Mouse (Mus musculus): ENCODE data around the gene Tmppe. TPM values are rescaled to one million over a fixed set of nuclear protein-coding genes. Genes with fewer than 3 reads are reported as not detected.
"Not testable (repeated sequence)": the region's sequence is repeated elsewhere in the genome, so short reads cannot be mapped to it uniquely, and the experiment has no call there.

Tmppe gene
- total RNA-seq (2014; rRNA removed) = 3.0 and 4.4 TPM in 2 replicates
- polyA plus RNA-seq (2012; rRNA removed) = 2.3 and 3.6 TPM in 2 replicates

DNA sequence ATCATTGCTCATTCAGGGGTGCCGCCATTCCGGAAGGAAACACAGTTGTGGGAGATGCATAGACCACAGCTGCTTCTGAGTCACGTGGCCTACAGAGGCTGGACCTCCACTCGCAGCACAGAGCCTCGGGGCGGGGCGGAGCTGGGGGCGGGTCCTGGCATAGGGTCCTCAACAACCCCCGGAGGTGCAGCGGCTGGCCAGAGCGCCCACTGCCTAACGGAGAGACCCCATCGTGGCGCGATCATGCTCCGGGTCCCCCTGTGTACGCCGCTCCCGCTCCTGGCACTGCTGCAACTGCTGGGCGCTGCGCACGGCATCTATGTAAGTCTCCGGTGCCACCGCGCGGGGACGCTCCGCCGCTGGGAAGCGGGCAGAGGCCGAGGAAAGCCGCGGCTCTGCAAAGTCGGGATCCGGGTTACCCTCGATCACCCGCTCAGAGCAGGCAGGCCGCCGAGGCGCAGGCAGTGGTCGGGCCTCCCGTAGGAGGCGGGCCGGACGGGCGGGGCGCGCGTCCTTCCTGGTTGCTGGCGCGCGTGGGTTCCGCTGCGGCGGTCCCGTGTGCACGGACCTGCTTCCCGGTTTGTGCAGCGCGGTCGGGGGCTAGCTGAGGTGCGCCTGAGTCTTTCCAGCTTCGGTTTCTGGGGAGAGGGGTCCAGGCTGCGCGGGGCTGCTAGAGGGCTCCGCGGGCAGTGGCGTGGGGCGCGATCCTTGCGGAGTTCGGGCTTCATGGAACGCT is at the start of gene Tmppe, which contains the start of gene Glb1:
Gene Tmppe, plus strand, starts transcription at position 157 of the 736 bp plus-strand sequence.
Gene Glb1, plus strand, starts transcription at position 128 of the 736 bp plus-strand sequence.
- DNase-seq (ENCODE audit: extremely low read depth, low read depth, low spot score) = peak; percentile 62
- H3K27ac ChIP-seq (replicated peaks; ENCODE audit: insufficient read depth, low read depth, low read length) = peak within 1 kb of the TSS; percentile 89
- no peaks in the 10 kb centered on the region; the same call in 1 of the 2 replicates for H3K36me3 ChIP-seq (ENCODE audit: control insufficient read depth, insufficient read depth, low read length)
- peak within 1 kb of the TSS; percentile 89 for H3K4me3 ChIP-seq (ENCODE audit: insufficient read depth, low read depth, low read length)
- peaks cover 4% of the 10 kb centered on the region for H3K4me1 ChIP-seq (ENCODE audit: control insufficient read depth, insufficient read depth, low read length)
- peak within 1 kb of the TSS; percentile 92 for H3K9ac ChIP-seq (ENCODE audit: low read depth, low read length)
- H3K27me3 ChIP-seq (ENCODE audit: control insufficient read depth, insufficient read depth, low read length) = no peaks in the 10 kb centered on the region
- under 1% methylated on average over 73 of the region's 73 CpGs for WGBS
- peaks cover 21% of the 10 kb centered on the region; the same call in 1 of the 2 replicates for H3K79me2 ChIP-seq (ENCODE audit: control insufficient read depth, insufficient read depth, low read length)
- peak; percentile 59 for TF ChIP-seq CTCF (IDR thresholded peaks at IDR 0.05; ENCODE audit: low read depth, low read length)
- TF ChIP-seq POLR2A (IDR thresholded peaks at IDR 0.05; ENCODE audit: extremely low read depth, insufficient read depth, low read length) = 0 out of 2 replicates have a peak, but pooled peaks have one; percentile 8

- no peaks in the 10 kb centered on the region for H3K27me3 ChIP-seq (ENCODE audit: control insufficient read depth, insufficient read depth, low read length)
- H3K79me2 ChIP-seq (ENCODE audit: control insufficient read depth, insufficient read depth, low read length) = no peaks in the 10 kb centered on the region
- peak overlapping the region; percentile 69 for H3K4me3 ChIP-seq (ENCODE audit: insufficient read depth, low read depth, low read length)
- no peak overlapping the region for H3K27ac ChIP-seq (replicated peaks; ENCODE audit: insufficient read depth, low read depth, low read length)
- H3K4me1 ChIP-seq (ENCODE audit: control insufficient read depth, insufficient read depth, low read length) = no peaks in the 10 kb centered on the region
- TF ChIP-seq CTCF (IDR thresholded peaks at IDR 0.05; ENCODE audit: low read depth, low read length) (no peak), POLR2A (IDR thresholded peaks at IDR 0.05; ENCODE audit: extremely low read depth, insufficient read depth, low read length) (no peak)
- H3K36me3 ChIP-seq (ENCODE audit: control insufficient read depth, insufficient read depth, low read length) = no peaks in the 10 kb centered on the region
- peak overlapping the region; percentile 58 for H3K9ac ChIP-seq (ENCODE audit: low read depth, low read length)
- DNase-seq (ENCODE audit: extremely low read depth, low read depth, low spot score) = peak; percentile 47
- WGBS = 2% methylated on average over 48 of the region's 48 CpGs
Measured at GRCm38 (mm10) chr9:114367783-114368470, 33.0 kb upstream of the Tmppe start.

- no peaks in the 10 kb centered on the region for H3K79me2 ChIP-seq (ENCODE audit: control insufficient read depth, insufficient read depth, low read length)
- no peaks in the 10 kb centered on the region for H3K27me3 ChIP-seq (ENCODE audit: control insufficient read depth, insufficient read depth, low read length)
- no peaks in the 10 kb centered on the region for H3K4me1 ChIP-seq (ENCODE audit: control insufficient read depth, insufficient read depth, low read length)
- 26% methylated on average over 12 of the region's 12 CpGs for WGBS
- peak overlapping the region; percentile 69; the same call in 1 of the 2 replicates for H3K4me3 ChIP-seq (ENCODE audit: insufficient read depth, low read depth, low read length)
- H3K27ac ChIP-seq (replicated peaks; ENCODE audit: insufficient read depth, low read depth, low read length) = no peak overlapping the region
- peak; percentile 3 for DNase-seq (ENCODE audit: extremely low read depth, low read depth, low spot score)
- peak overlapping the region; percentile 58 for H3K9ac ChIP-seq (ENCODE audit: low read depth, low read length)
- TF ChIP-seq CTCF (IDR thresholded peaks at IDR 0.05; ENCODE audit: low read depth, low read length) (no peak), POLR2A (IDR thresholded peaks at IDR 0.05; ENCODE audit: extremely low read depth, insufficient read depth, low read length) (no peak)
- no peaks in the 10 kb centered on the region for H3K36me3 ChIP-seq (ENCODE audit: control insufficient read depth, insufficient read depth, low read length)
Measured at GRCm38 (mm10) chr9:114368471-114368858, 32.4 kb upstream of the Tmppe start.

DNA sequence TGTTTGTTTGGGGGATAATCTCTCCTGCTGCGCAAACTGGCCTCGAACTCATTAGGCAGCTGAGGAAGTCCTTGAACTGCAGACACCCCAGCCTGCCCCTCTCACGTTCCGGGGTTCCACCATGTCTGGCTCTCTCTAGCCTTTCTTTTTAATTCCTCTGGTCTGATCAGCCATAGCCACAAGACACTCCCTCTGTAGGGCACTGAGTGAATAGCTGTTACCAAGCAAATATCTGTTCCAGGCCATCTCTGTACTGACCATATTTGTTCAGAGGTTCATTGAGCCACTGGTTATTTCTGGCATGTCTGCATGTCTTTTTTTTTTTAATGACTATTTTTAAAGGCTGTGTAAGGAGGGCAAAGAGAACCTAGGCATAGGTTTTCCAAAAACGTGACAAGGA is 31.5 kb upstream of the Tmppe start:
- WGBS = 58% methylated on average over 5 of the region's 5 CpGs
- H3K27me3 ChIP-seq (ENCODE audit: control insufficient read depth, insufficient read depth, low read length); H3K27ac ChIP-seq (replicated peaks; ENCODE audit: insufficient read depth, low read depth, low read length); H3K79me2 ChIP-seq (ENCODE audit: control insufficient read depth, insufficient read depth, low read length); H3K36me3 ChIP-seq (ENCODE audit: control insufficient read depth, insufficient read depth, low read length); H3K4me3 ChIP-seq (ENCODE audit: insufficient read depth, low read depth, low read length); H3K9ac ChIP-seq (ENCODE audit: low read depth, low read length); H3K4me1 ChIP-seq (ENCODE audit: control insufficient read depth, insufficient read depth, low read length): not testable (repeated sequence)
- peak; percentile 5 for DNase-seq (ENCODE audit: extremely low read depth, low read depth, low spot score)

GRCm38 (mm10) chr9:114371717-114372116 is 29.2 kb upstream of the Tmppe start:
- H3K4me3 ChIP-seq (ENCODE audit: insufficient read depth, low read depth, low read length); H3K36me3 ChIP-seq (ENCODE audit: control insufficient read depth, insufficient read depth, low read length); H3K79me2 ChIP-seq (ENCODE audit: control insufficient read depth, insufficient read depth, low read length); DNase-seq (ENCODE audit: extremely low read depth, low read depth, low spot score); H3K27ac ChIP-seq (replicated peaks; ENCODE audit: insufficient read depth, low read depth, low read length); H3K27me3 ChIP-seq (ENCODE audit: control insufficient read depth, insufficient read depth, low read length); H3K4me1 ChIP-seq (ENCODE audit: control insufficient read depth, insufficient read depth, low read length); H3K9ac ChIP-seq (ENCODE audit: low read depth, low read length): not testable (repeated sequence)
- 31% methylated on average over 5 of the region's 5 CpGs for WGBS

Measured in liver, adult 2 months (tissue).